Mouse (Mus musculus): ENCODE measurements around the gene Il34. TPM values are rescaled to one million over a fixed set of nuclear protein-coding genes. Genes with fewer than 3 reads are reported as not detected.

The Il34 gene
- polyA plus RNA-seq, 1 experiment, result not detected

GRCm38 (mm10) chr8:110694826-110695225, 110.9 kb downstream of the Il34 start:
- H3K4me1 ChIP-seq (ENCODE audit: control insufficient read depth), result no peaks in the 10 kb centered on the region
- H3K9me3 ChIP-seq (ENCODE audit: control insufficient read depth, low read length), result no peaks in the 10 kb centered on the region
- no peaks in the 10 kb centered on the region for H3K27me3 ChIP-seq (ENCODE audit: control insufficient read depth)
- H3K36me3 ChIP-seq (ENCODE audit: control insufficient read depth), result peaks cover 62% of the 10 kb centered on the region
- no peak overlapping the region for H3K4me3 ChIP-seq (replicated peaks)
- no peak for TF ChIP-seq TAL1 (IDR thresholded peaks at IDR 0.05; ENCODE audit: low read length)
- no peak for TF ChIP-seq GATA1 (IDR thresholded peaks at IDR 0.05; ENCODE audit: low read length)

GRCm38 (mm10) chr8:110694226-110694625, 111.5 kb downstream of the Il34 start:
- H3K27me3 ChIP-seq (ENCODE audit: control insufficient read depth), result no peaks in the 10 kb centered on the region
- no peaks in the 10 kb centered on the region for H3K9me3 ChIP-seq (ENCODE audit: control insufficient read depth, low read length)
- H3K4me3 ChIP-seq (replicated peaks), result no peak overlapping the region
- H3K4me1 ChIP-seq (ENCODE audit: control insufficient read depth), result peaks cover 2% of the 10 kb centered on the region
- TF ChIP-seq TAL1 (IDR thresholded peaks at IDR 0.05; ENCODE audit: low read length), result no peak
- no peak for TF ChIP-seq GATA1 (IDR thresholded peaks at IDR 0.05; ENCODE audit: low read length)
- H3K36me3 ChIP-seq (ENCODE audit: control insufficient read depth), result peaks cover 61% of the 10 kb centered on the region

Other genes starting within 250 kb of the Il34 start
- 5.9 and 6.5 TPM in 2 replicates for gene Vac14, start 187.3 kb downstream of the Il34 start, polyA plus RNA-seq (2012)
- 0.05 and 0.12 TPM in 2 replicates for gene Mtss1l, start 84.4 kb downstream of the Il34 start, polyA plus RNA-seq (2012)
- gene Cog4, start 40.7 kb upstream of the Il34 start, polyA plus RNA-seq (2012), result 0.56 and 0.67 TPM in 2 replicates
- 0.49 and 0.52 TPM in 2 replicates for gene Sf3b3, start 40.9 kb upstream of the Il34 start, polyA plus RNA-seq (2012)
- 0.31 and 0.47 TPM in 2 replicates for gene Fuk, start 96.6 kb upstream of the Il34 start, polyA plus RNA-seq (2012)
- gene St3gal2, start 114.0 kb upstream of the Il34 start, polyA plus RNA-seq (2012), result 8.8 and 11.7 TPM in 2 replicates
- gene Ddx19a, start 191.9 kb upstream of the Il34 start, polyA plus RNA-seq (2012), result 4.4 and 5.7 TPM in 2 replicates
- gene Ddx19b, start 225.8 kb upstream of the Il34 start, polyA plus RNA-seq (2012), result 0.09 and 0.20 TPM in 2 replicates
- gene Aars, start 227.2 kb upstream of the Il34 start, polyA plus RNA-seq (2012), result 4.3 and 8.5 TPM in 2 replicates

Data from erythroblast, embryonic 14.5 days (primary cell).